Mouse (Mus musculus) cerebellum, adult 18-20 months (tissue): ENCODE results near the gene Bloc1s3.

Experiments used
- DNase-seq, 2 experiments: peaks; one replicate each; pipeline ENCODE4 v3.0.0; 2021

The Bloc1s3 gene

GRCm38 (mm10) chr7:19473875-19474443, 34.2 kb downstream of the Bloc1s3 start:
- peak; percentile 55 to 82 for DNase-seq

GRCm38 (mm10) chr7:19472403-19472802, 35.8 kb downstream of the Bloc1s3 start:
- DNase-seq, result no peak

- DNase-seq, result no peak
These were observed 37.9 kb downstream of the Bloc1s3 start for GRCm38 (mm10) chr7:19470308-19470707.

GRCm38 (mm10) chr7:19469404-19469803, 38.8 kb downstream of the Bloc1s3 start:
- DNase-seq, result no peak

GRCm38 (mm10) chr7:19468279-19468678, 39.9 kb downstream of the Bloc1s3 start:
- DNase-seq, result no peak

- DNase-seq, result no peak
These were observed 40.5 kb downstream of the Bloc1s3 start for GRCm38 (mm10) chr7:19467638-19468037.

GRCm38 (mm10) chr7:19466602-19467145, 41.5 kb downstream of the Bloc1s3 start:
- no peak for DNase-seq

GRCm38 (mm10) chr7:19464367-19465307, 43.5 kb downstream of the Bloc1s3 start:
- DNase-seq, result no peak

GRCm38 (mm10) chr7:19462884-19463381, 45.2 kb downstream of the Bloc1s3 start, which contains the start of gene Exoc3l2:
Gene Exoc3l2, plus strand, starts transcription at chr7:19463331.
- no peak for DNase-seq

GRCm38 (mm10) chr7:19462443-19462842, 45.7 kb downstream of the Bloc1s3 start:
- no peak for DNase-seq

GRCm38 (mm10) chr7:19461488-19461887, 46.7 kb downstream of the Bloc1s3 start:
- DNase-seq, result peak; percentile 60 to 76

GRCm38 (mm10) chr7:19460500-19460899, 47.7 kb downstream of the Bloc1s3 start:
- no peak for DNase-seq

GRCm38 (mm10) chr7:19459144-19459870, 48.9 kb downstream of the Bloc1s3 start:
- DNase-seq, result no peak

GRCm38 (mm10) chr7:19458591-19459111, 49.5 kb downstream of the Bloc1s3 start, which contains the start of gene Mark4:
Gene Mark4, minus strand, starts transcription at chr7:19458821.
- peak; percentile 71 to 81 for DNase-seq

- DNase-seq, result peak; percentile 37 to 49
These were observed 50.1 kb downstream of the Bloc1s3 start for GRCm38 (mm10) chr7:19458072-19458486.

GRCm38 (mm10) chr7:19457414-19458071, 50.6 kb downstream of the Bloc1s3 start:
- DNase-seq, result peak; percentile 32 to 43

- no peak for DNase-seq
These were observed 51.5 kb downstream of the Bloc1s3 start for GRCm38 (mm10) chr7:19456628-19457027.

GRCm38 (mm10) chr7:19455819-19456495, 52.2 kb downstream of the Bloc1s3 start:
- peak; percentile 21 to 28 for DNase-seq

- DNase-seq, result no peak
These were observed 53.0 kb downstream of the Bloc1s3 start for GRCm38 (mm10) chr7:19455186-19455585.
